Mouse (Mus musculus) A20 (cell line): ENCODE results near the gene Gm10037.
"Not testable (repeated sequence)": the region's sequence is repeated elsewhere in the genome, so short reads cannot be mapped to it uniquely, and the experiment has no call there.

Experiments
- DNase-seq: peaks from one replicate; pipeline ENCODE4 v3.0.0-alpha.2; 2011; ENCODE audit warnings: low read depth, low spot score

The Gm10037 gene

DNA sequence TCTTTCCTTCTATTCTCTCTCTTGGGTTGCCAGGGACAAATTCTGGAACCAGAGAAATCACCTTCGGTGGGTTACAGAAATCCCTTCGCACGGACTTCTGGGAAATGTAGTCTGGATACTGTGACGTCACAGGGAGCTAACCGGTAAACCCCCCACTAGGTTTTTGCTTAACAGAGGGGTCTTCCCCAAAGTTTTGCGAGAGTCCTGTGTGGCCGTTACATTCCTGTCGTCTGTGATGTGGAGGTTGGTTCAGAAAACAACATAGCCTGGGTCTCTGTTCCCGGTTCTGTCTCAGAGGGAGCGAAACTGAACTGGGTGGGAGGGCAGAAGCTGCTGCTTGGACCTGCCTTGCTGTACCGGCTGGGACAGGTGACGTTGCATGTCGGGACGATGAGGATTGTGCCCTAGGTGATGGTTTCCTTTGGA, at the start of gene Gm10037:
Gm10037 (plus strand) TSS at position 196 of the 426 bp plus-strand sequence.
- DNase-seq = no peak

DNA sequence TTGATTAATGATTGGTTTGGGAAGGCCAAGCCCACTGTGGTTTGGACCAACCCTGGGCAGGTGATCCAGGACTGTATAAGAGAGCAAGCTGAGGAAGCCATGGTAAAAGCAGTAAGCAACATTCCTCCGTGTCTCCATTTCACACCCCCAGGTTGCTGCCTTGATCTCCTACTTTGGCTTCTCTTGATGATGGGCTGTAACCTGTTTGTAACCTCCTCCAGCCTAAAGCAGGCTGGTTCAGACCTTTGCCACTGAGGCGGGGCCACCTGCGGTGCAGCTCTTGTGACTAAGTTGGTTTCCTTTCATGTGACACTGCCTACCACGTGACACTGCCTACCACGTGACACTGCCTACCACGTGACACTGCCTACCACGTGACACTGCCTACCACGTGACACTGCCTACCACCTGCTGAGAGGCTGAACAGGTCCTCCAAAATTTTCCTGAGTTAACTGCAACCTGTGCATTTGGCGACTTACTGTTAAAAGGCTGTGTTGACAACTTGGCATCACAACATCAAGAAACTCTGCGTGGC, 38.9 kb upstream of the Gm10037 start:
- no peak for DNase-seq

DNA sequence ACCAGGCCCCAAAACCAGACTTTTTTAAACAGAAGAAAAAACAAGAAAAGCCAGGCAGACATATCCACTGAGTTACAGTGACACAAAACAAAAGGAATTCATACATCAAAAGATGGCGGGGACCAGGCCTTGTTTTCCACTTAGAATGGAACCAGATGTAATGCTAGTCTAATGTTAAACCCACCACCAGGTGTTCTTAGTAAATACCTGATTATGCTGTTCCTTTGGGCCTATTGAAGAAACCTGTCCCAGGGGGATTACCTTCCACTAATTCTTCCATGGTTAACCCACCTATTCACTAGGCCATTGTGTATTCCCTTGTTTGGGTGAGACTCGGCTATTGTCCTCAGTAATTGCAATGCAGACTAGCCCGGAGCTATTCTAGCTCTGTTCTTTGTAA, 32.3 kb upstream of the Gm10037 start:
- no peak for DNase-seq

DNA sequence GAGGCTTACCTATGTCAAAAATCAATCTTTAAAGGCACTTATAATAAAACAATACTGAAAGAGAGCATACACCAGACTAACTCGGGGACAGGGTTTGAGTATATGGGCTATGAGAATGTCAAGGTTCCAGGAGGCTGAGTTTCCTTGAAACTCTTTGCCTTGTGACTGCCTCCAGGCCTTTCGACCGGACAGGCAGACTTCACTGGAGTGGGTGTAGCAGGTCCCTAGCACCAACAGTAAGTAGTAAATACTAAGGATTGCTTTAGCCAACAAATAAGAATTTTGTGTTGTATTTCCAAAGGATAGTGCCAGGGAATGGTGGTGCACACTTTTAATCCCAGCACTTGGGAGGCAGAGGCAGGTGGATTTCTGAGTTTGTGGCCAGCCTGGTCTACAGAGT, 31.8 kb upstream of the Gm10037 start:
- DNase-seq = not testable (repeated sequence)

DNA sequence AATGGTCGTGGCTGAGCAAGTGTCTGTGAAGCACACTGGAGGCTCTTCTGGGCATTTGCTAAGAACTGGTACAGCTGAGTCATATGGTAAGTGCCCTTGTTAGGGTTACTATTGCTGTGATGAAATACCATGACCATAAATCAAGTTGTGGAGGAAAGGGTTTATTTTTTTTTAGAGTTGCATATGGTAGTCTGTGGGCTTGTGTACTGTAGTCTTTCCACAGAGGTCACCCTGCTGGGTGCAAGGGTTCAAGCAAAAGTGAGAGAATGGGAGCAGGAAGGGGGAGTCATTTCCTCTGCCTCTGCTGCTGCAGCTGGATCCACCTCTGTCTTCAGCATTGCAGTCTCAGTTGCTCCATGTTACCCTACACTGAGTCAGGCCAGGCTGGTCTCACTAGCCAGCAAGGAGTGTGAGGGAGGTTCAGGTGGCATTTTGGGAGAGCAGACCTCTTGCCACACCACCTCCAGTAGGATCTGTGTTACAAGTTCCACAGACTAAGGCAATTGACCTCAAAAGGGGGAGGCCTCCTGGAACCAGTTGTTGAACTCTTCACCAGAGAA, 19.2 kb upstream of the Gm10037 start:
- no peak for DNase-seq

DNA sequence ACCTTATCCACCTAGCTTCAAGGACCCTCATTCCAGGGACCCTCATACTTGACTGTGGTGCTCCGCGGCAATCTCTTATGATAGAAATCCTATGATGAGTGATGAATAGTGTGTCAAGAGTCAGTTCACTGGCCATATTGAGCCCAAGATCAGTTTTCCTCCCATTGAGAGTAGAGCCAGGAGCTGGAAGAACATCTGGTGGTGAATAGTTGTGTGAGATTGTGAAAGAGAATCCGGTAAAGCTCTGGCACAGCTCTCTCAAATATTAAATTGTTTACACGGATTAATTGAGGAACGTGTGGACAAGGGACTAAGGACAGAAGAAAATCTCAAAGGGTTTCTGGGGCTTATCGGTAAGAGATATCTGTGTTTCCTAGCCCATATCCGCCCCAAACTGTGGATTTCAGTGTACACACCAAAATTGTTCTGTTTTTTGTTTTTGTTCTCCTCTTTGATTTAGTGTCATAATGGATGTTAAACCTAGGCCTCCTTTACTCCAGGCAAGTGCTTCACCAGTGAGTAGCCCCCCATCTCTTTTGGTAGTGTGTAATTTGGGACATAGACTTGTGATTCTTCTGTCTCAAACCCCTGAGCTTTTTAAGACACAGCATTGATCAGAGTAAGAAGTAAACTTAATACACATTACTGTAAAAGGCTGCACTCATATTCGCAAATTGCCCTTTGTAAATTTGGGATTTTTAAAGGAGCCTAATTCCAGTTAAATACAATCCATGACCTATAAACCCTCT, 17.8 kb upstream of the Gm10037 start:
- no peak for DNase-seq

DNA sequence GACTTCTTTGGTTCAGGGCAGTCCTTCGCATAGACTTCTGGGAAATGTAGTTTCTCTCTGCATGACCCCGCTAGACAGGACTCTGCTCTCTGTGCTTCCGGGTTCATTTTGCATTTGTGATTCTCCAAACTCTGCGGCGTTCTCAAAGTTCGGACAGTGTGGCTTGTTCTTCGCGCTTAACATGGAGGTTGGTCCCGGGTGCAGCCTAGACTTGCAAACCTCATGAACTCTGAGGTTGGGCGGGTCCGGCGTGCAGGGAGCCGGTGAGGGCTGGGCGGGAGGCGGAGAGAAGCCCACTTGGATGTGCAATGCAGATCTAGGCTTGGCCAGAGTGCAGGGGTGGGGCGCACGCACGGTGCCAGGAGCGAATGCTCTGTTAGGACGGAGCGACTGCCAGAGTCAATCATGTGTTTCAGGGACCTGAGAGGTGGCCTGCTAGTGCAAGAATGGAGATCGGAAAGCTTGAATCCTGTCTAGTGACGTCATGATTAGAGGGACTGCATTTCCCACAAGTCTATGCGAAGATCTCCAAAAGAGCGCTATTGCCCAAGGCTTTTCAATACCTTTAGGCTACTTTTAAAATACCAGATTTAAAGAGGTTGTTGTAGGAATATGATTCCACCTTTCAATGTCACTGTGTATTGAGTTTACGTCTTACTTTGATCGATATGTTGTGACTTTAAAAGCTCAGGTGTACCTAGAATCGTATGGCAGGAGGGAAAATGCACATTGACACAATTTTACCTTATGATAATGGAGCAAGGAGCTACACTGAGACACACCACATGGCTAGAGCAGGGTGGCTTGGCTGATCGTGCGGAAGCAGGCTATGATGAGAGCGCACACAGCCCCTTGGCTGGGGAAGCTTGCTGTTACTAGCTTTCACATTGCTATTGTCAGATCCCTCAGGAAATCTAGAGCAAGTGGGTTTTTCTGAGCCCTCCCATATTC, 16.9 kb upstream of the Gm10037 start, which contains the start of gene Zfp273:
Zfp273 (plus strand) TSS at position 31 of the 951 bp plus-strand sequence.
- peak; percentile 88 for DNase-seq

DNA sequence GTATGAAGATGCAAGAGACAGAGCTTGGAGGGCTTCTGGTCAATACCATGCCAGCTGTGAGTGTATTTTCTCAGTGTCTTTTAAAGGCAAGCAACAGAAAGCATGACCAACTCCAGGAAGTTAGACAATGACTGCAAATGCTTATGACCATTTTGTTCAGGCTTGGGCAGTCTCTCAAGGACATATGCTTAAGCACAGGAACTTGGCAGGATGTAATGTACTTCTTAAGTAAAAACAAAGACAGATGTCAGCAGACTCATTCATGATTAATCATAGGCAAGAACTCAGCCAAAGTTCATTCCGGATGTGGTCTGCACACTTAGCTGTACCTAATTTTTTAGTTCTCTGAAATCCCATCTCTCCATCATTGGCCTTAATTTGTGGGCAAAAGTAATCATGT, 12.3 kb upstream of the Gm10037 start:
- DNase-seq = no peak

DNA sequence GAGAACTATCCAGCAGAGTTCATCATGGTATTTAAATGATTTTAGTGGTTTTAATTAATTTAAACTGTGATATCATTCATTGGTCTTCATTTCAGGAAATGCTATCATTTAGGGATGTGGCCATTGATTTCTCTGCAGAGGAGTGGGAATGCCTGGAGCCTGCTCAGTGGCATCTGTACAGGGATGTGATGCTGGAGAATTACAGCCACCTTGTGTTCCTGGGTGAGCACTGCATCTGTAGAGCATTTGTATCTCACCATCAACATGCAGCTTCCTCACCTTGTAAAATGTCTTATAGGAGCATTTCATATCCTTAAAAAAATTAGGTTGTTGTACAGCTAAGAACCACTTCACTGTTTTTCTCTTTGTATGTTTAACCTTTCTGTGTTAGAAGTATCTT, 2.2 kb downstream of the Gm10037 start:
- not testable (repeated sequence) for DNase-seq

DNA sequence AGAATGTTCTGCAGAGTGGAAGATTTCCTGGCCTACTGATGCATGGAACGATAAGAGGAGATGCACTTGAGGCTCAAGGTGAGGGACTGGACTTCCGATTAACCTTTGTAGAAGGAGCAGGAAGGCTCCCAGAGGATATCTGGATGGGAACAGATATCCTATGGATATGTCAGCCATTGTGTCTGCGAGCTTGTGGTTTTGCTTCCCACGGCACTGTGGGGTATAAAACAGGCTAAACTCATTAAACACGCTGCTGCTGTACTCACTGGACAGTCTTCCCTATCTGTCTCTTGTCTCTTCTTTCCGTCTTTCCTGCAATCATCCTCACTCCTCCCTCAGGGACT, 12.8 kb downstream of the Gm10037 start:
- no peak for DNase-seq

DNA sequence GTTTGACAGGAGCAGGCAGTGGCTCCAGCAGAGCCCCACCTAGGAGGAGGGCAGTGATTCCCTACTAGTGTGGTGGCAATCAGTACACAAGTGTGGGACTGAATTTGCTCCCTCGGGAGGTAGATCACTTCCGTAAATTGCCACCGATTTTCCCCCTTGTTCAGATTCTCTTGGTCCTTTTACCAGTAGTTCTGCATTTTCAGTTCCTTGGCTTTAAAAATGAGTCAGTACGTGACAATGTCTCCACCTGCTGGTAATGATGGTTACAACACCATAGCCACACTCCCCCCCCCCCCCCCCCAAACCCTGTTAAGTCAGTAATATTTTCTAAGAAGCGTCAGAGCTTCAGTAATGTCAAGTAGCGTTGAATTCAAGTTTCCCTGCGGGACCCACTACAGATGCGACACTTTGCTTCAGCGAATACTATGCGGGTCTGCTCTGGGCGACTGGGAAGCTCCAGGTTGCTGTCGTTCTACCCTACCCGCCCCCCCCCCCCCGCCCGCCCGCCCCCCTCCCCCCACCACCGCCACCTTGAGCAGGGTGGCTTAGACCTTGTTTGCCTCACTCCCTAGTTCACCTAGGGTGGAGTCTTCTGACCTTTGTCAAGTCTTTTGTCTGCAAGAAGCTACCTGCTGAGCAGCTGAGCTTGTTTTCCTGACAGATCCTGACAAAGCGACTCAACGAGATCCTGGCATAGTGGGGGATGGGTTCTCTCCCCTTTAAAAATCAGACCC, 13.4 kb downstream of the Gm10037 start:
- peak; percentile 78 for DNase-seq

DNA sequence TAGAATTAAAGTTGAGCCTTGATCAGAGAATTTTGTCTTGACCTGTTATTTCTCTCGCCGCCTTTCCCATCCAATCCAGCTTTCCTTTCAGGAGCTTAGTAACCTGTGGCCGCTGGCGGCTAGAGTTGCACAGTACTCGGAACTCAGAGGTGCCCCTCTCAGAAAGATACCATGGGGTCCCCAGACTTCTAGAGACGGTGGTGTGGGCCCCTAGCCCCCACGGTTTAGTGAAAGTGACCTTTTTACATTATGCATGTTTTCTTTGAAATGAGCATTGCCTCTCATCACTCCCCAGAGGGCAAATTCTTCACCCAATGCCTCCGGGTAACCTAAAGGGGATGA, 13.9 kb downstream of the Gm10037 start:
- peak; percentile 6 for DNase-seq

DNA sequence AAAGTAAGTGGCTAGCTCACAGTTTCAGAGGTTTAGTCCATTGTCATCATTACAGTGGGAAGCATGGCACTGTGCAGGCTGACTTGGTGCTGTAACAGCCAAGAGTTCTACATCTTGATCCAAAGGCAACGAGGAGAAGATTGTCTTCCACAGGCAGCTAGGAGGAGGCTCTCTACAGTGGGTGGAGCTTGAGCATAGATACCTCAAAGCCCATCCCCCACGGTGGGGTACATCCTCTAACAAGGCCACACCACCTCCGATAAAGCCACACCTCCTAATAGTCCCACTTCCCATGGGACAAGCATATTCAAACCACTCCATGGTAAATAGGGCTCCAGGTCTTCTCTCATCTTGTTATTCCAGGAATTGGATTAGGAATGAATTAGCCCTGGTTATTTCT, 19.5 kb downstream of the Gm10037 start:
- no peak for DNase-seq

DNA sequence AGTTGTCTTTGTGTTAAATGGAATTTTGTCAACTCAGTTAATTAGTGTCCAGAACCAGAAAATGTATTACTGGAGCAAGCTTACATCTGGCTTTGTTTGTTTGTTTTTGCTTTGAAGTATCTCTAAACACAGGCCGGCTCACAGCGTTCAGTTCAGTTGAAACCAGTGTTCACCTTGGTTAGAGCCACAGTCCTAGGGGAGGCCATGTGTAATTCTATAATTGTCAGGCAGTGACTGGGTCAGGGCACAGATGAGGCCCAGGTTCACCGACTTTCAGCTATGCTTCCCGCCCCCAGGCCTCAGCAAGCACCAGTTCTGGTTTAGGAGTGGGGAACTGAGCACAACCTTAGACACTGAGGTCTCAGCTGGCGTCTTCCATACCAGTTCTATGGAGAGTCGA, 22.2 kb downstream of the Gm10037 start:
- DNase-seq = no peak

DNA sequence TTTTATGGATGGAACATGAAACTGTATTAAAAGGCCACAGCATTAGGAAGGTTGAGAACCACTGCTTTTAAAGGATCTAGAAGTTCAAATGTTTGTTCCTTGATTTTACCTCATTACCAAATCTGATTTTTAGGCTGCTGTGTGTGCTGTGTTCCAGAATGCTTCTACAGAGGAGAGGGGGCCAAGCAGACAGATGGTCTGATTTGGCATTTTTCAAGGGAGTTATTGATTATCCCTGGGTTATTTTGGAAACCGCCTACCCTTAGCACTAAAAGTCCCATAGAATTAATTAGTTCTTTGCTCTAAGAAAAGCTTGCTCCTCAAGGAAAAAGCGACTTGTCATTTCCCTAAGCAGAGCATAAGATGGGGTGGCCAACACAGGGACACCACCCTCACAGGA, 23.1 kb downstream of the Gm10037 start:
- DNase-seq = no peak

DNA sequence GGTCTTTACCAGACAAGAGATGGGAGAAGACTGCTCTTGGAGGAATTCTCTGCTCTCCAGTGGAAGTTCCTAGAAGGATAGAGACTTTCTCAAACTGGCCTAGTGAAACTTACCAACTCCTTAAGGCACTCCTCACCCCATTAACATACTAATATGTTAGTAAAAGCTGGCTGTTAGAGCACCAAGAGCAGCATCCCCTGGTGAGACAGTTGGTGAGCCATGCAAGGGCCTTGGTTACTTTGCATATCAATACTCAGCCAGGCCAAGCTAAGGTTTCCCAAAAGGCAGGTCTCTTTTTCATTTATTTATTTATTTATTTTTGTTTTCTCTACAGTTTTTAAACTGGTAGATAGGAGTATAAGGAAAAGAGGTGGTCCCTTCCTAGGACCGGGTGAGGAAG, 26.4 kb downstream of the Gm10037 start:
- no peak for DNase-seq

DNA sequence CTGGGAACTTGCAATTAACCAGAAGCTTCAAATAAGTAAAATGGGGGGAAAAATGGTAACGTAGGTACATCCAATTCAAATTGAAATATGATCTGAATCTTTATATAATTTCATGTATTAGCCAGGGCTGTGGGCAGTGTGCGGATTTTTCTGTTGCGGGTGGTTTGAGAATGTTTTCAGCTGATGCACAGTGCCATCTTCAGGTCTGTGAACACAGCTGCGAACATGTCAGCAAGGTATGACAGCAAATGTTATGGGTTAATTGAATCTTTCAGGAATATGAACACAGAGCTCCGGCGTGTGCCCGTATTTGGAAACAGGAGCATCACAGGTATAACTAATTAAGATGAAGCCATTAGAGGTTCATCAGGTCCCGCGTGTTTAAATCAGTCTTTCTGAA, 31.6 kb downstream of the Gm10037 start:
- DNase-seq = no peak

DNA sequence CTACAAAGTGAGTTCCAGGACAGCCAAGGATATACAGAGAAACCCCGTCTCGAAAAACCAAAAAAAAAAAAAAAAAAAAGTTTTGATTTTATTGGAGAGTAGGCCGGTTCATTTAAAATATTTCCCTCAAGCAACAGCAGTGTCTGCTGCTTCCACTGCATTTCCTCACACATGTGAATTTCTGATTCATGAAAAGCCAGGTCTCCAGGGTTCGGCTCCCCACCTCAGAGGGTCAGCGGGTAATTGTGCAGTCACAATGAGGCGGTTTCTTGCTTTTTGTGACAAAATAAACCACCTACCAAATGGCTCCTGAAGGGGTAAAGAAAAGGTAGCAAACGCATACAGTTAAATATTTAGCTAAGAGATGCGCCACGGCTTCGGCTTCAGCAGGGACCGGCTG, 32.1 kb downstream of the Gm10037 start, which contains the start of gene BC048507:
BC048507 (plus strand) TSS at position 301 of the 400 bp plus-strand sequence.
- no peak for DNase-seq

DNA sequence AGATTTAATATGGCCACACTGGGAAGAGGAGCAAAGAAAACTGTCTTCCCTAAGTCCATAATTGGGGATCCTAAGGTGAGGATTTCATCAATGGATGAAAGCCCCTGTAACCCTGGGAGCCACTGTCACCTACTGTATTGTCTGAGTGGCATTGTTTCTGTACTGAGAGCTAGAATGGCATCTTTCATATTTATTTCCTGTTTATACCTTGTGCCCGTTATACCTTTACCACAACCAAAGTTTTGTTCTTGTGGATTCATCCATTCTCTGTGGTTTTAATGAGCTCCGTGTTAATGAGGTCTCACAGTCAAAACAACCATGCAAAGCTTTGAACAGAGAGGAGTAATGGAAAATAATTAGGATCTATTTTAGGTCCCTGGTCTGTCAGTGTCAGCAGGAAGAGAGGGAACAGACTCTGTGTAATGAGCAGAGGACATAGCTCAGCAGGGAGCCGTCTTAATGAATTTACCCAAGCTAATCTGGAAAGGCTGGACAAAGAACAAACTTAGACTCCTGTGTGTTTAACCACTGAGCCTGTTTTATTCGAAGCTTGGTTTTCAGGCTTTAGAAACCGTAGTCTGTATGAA, 34.0 kb downstream of the Gm10037 start:
- DNase-seq = no peak

DNA sequence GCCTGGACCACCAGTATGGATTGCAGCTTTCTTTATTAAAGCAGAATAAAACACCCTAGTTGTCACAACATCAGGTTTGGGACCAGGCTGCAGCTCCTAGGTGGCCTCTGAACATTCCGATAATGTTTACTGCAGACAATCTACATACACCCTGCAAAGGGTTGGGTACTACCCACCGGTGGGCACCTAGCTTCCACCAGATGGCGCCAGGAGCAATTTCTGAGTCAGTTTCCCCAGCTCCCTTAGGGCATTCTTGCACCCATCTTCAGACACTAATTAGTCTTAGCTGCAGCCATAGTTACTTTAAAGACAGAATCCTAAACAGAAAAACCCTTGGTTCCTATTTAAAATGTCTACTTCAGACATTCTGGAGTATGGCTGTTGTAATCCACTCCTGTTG, 37.0 kb downstream of the Gm10037 start:
- peak; percentile 37 for DNase-seq

DNA sequence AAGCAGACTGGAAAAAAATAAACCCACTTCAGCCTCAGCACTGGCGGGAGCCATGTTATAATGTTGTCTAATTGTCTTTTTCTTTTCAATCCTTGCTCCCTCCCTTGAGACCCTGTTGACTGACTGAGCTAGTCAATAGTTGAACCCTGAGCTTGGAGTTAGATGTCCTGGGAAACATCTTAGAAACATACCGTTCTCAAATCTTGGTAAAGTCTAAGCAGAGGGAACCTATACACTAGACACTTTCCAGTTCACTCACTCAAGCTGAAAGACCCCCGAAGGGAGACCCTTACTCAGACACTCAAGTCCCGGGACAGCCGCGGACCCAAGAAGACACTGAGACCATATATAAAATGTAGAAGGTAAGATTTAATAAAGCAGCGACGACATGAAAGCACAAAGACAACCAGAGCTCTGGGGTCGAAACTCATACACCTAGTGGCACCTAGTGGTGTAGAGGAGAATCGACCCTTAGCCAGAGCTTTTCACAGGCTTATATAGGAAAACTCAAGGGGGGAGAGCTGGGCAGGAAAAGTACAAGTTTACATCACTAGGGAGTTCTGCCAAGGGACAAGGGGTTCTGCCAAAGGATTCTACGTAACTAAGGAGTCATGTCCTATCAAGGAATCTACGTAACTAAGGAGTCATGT, 45.3 kb downstream of the Gm10037 start:
- DNase-seq = not testable (repeated sequence)
